Mouse (Mus musculus) lung, postnatal 25 days (tissue): Measurements from ENCODE around the gene 1700016H13Rik.

ENCODE experiments used
- DNase-seq: peaks from one replicate; pipeline ENCODE4 v3.0.0; 2022; ENCODE audit warnings: low spot score

1700016H13Rik gene

DNA sequence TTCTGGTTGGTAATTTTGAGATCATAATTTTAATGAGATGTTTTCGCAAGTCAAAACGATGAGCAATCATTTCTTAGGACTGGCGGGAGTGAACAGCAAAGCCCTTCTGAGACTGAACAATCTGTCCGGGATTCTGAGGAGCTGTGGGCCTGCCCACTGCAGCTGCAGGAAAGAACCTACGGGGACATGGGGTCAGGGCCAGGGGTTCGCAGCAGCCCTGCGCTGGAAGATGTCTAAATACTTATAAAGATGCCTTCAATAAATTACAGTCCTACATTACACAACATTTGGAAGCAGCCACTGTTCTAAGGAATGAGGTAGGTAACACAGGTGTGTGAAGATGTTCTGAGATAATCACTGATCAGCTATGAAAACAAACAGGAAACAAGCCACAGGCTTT lies 50.1 kb downstream of the 1700016H13Rik start:
- DNase-seq: no peak

DNA sequence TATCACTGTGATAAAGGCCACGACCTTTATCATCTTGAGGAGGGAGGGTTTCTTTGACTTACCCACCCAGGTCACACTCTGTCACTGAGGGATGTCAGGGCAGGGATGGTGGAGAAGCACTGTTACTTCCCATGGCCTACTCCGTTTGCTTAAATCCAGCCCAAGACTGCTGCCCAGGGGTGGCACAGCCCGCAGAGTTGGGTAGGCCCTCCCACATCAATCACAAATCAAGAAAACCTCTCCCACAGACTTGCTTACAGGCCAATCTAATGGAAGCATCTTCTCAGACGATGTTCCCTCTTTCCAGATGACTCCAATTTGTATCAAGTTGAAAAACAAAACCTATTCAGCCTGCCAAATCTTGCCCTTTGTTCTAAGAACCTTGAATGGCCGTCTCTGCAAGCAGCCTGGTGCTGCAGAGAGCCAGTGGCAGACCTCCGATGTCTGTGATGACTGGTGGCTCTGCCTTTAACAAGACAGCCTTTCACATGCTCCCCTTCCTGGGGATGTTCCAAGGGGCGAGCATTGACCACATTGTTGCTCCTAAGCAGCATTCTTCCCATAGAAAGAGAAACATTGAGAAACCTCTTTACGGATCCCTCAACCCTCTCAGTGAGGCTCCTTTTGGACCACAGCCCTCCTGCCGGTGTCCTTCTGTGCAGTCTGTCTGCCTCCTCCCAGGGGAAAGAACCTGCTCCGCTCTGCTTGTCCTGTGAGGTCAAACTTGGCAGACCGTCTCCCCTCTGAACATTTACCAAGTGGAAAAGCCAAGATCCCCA lies 52.5 kb downstream of the 1700016H13Rik start:
- DNase-seq: no peak

DNA sequence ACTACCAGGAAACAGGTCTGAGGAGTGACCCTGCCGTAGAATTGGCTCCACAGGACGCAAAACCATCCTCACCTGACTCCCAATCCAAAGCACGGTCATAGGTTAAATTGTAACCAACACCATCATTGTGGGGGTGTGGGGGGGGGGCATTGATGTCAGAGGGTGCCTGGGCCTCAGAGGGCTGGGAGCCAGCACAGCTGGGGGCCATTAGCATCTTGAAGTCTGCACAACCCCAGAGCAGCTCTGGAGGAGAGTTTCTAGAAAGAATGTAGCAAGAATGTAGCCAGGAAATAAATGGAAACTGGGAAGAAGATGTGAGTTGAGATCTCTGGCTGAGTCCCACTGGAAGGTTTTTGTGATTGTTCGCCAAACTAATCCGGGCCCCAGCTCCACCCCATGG lies 56.9 kb downstream of the 1700016H13Rik start:
- no peak for DNase-seq

DNA sequence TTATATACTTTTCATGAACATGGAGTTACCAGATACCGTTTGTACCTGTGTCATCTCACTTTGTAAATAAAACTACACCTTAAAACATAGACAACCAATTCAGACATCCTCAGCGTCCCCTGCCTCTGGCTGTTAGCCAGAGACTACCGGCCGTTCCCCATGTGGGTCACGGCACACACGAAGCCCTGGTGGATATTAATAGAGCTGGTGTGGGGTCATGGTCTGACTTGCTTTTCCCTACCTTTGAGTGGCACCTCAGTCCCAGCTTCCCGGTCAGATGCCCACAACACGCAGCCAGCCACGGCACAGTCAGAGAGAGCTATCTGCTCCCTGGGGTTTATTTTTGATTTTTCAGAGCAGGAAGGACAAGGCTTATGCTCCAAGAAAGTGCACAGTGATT lies 57.5 kb downstream of the 1700016H13Rik start:
- no peak for DNase-seq
